Mouse (Mus musculus) liver, embryonic 13.5 days (tissue): Measurements from ENCODE around the gene Osbpl9. TPM values are rescaled to one million over a fixed set of nuclear protein-coding genes. Genes with fewer than 3 reads are reported as not detected.
A peak's percentile ranks its signal among the peaks of the same experiment; 100 is the strongest.

ENCODE experiments used
- ATAC-seq: fragments of 200-750 bp; cut with Nextera tagmentation; 2 replicates; pipeline ENCODE4 v1.8.0; 2017; ENCODE audit warnings: low read depth, mild to moderate bottlenecking, moderate number of reproducible peaks, moderate library complexity
- DNase-seq: peaks from one replicate; pipeline ENCODE4 v3.0.0; 2022
- H3K27ac ChIP-seq: fragments of 300-500 bp; sonication (generic); 2 replicates; pipeline ENCODE4 v1.5.1; 2015; ENCODE audit warnings: moderate library complexity, mild to moderate bottlenecking, inconsistent platforms
- H3K27me3 ChIP-seq: fragments of 300-500 bp; sonication (generic); 2 replicates; pipeline ENCODE4 v1.6.1; 2015; ENCODE audit warnings: mild to moderate bottlenecking, inconsistent platforms
- H3K36me3 ChIP-seq: fragments of 300-500 bp; sonication (generic); 2 replicates; pipeline ENCODE4 v1.6.1; 2015; ENCODE audit warnings: mild to moderate bottlenecking, inconsistent platforms
- H3K4me1 ChIP-seq: fragments of 300-500 bp; sonication (generic); replicated peaks from 2 replicates; pipeline ENCODE4 v1.6.1; 2015; ENCODE audit warnings: inconsistent platforms
- H3K4me2 ChIP-seq: fragments of 300-500 bp; sonication (generic); 2 replicates; pipeline ENCODE4 v1.6.1; 2015; ENCODE audit warnings: inconsistent platforms, mild to moderate bottlenecking, moderate library complexity
- H3K4me3 ChIP-seq: fragments of 300-500 bp; sonication (generic); replicated peaks from 2 replicates; pipeline ENCODE4 v1.5.1; 2015; ENCODE audit warnings: mild to moderate bottlenecking, inconsistent platforms
- H3K9ac ChIP-seq: fragments of 300-500 bp; sonication (generic); 2 replicates; pipeline ENCODE4 v1.6.1; 2015; ENCODE audit warnings: mild to moderate bottlenecking, inconsistent platforms
- H3K9me3 ChIP-seq: fragments of 300-500 bp; sonication (generic); replicated peaks from 2 replicates; pipeline ENCODE4 v1.6.1; 2016; ENCODE audit warnings: inconsistent platforms
- WGBS: fragments of 180-500 bp; shearing (Covaris S2); methylation state at CpG from one replicate; pipeline ENCODE4 v1.1.7; 2015; ENCODE audit not compliant: insufficient replicate concordance; 5-methylcytosine and 5-hydroxymethylcytosine counted together
- polyA plus RNA-seq: library from polyadenylated mRNA; unstranded; fragments of >200 nt; fragmentation: Nextera tagmentation; extraction: Ambion mirVana; gene quantifications from 2 replicates; pipeline ENCODE4 v1.2.1, GENCODE M21; 2015

The Osbpl9 gene
- polyA plus RNA-seq, 1 experiment from 2014 or later: 28.1 TPM

GRCm38 (mm10) chr4:109203931-109204330 is 1.9 kb upstream of the Osbpl9 start:
- DNase-seq (no peak), ATAC-seq (no peak)
- H3K27me3 ChIP-seq: no peaks in the 10 kb centered on the region
- no peak overlapping the region for H3K27ac ChIP-seq
- H3K4me2 ChIP-seq: no peak overlapping the region
- no peak overlapping the region for H3K9ac ChIP-seq
- H3K4me1 ChIP-seq: peaks cover 24% of the 10 kb centered on the region
- H3K36me3 ChIP-seq: no peaks in the 10 kb centered on the region
- no peaks in the 10 kb centered on the region for H3K9me3 ChIP-seq
- H3K4me3 ChIP-seq: no peak overlapping the region
- WGBS: 71% methylated on average over 1 of the region's 1 CpGs

- ATAC-seq: no peak
- H3K27ac ChIP-seq: no peak overlapping the region
- no peaks in the 10 kb centered on the region for H3K9me3 ChIP-seq
- 87% methylated on average over 4 of the region's 4 CpGs for WGBS
- no peak overlapping the region for H3K9ac ChIP-seq
- no peak overlapping the region for H3K4me3 ChIP-seq
- no peaks in the 10 kb centered on the region for H3K36me3 ChIP-seq
- H3K27me3 ChIP-seq: no peaks in the 10 kb centered on the region
- DNase-seq: no peak
- H3K4me2 ChIP-seq: no peak overlapping the region
- peaks cover 14% of the 10 kb centered on the region for H3K4me1 ChIP-seq
Observed at GRCm38 (mm10) chr4:109199069-109199468, 3.0 kb downstream of the Osbpl9 start.

DNA sequence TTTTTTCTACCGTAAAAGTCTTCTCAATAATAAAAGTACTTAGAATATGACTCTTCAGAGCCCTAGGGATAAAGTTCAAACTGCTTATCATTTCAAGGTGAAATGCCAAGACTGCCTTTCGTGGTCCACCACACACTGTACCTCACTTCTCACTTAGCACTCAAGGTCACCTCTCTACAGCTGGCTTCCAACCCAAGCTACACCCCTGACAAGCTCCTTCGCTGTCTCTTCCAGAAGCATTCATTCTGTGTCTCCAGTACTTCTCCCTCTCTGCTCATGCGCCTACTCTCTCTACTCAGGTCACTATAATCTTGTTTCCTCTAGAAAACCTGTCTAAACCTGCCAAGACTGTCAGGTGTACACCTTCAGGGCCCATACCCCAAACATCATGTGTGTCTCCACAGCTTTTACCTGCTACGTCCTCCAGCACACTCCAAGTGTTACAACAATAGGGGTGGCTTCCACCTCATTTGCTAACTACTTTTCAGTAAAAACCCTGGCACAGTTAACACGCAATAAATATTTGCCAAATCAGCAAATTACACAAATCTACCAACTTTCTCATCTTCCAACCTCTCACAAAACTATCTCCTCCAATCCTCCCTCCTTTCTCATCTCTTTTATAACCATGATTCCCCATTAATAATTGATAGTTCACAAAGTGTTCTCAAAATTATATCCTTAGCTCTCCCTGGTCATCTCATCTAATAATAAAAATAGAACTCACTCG is 6.0 kb downstream of the Osbpl9 start:
- H3K4me1 ChIP-seq: peaks cover 7% of the 10 kb centered on the region
- DNase-seq (no peak), ATAC-seq (no peak)
- H3K4me3 ChIP-seq: no peak overlapping the region
- 70% methylated on average over 7 of the region's 7 CpGs for WGBS
- H3K4me2 ChIP-seq: no peak overlapping the region
- no peaks in the 10 kb centered on the region for H3K9me3 ChIP-seq
- no peak overlapping the region for H3K27ac ChIP-seq
- H3K27me3 ChIP-seq: no peaks in the 10 kb centered on the region
- H3K9ac ChIP-seq: no peak overlapping the region
- H3K36me3 ChIP-seq: no peaks in the 10 kb centered on the region

DNA sequence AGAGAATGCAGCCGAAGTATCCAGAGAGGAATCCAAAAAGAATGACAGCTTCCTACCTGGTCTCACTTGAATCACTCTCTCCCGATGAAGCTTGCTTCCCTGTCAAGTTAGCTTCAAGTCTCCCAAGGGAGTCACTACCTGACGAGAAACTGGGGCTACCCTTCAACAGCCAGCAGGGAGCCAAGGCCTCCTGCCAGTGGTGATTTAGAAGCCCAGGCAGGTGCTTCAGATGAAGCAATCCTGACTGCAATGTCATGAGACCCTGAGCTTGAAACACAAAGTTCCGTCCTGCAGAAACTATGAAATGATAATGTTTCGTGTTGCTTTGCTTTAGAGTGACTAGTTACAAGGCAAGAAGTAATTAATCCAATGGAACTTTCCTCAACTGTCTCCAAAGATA is 8.2 kb downstream of the Osbpl9 start:
- Histone ChIP-seq H3K4me1 (no peaks in the 10 kb centered on the region), H3K27ac (no peak overlapping the region), H3K9me3 (no peaks in the 10 kb centered on the region), H3K9ac (no peak overlapping the region), H3K27me3 (no peaks in the 10 kb centered on the region), H3K4me2 (no peak overlapping the region), H3K4me3 (no peak overlapping the region), H3K36me3 (no peaks in the 10 kb centered on the region)
- ATAC-seq: no peak
- WGBS: 70% methylated on average over 5 of the region's 5 CpGs
- no peak for DNase-seq

GRCm38 (mm10) chr4:109191598-109191997 is 10.5 kb downstream of the Osbpl9 start:
- H3K4me3 ChIP-seq: no peak overlapping the region
- no peak overlapping the region for H3K27ac ChIP-seq
- H3K27me3 ChIP-seq: no peaks in the 10 kb centered on the region
- no peak overlapping the region for H3K9ac ChIP-seq
- WGBS: 74% methylated on average over 10 of the region's 10 CpGs
- DNase-seq: no peak
- H3K9me3 ChIP-seq: no peaks in the 10 kb centered on the region
- H3K4me1 ChIP-seq: no peaks in the 10 kb centered on the region
- no peak for ATAC-seq
- no peaks in the 10 kb centered on the region for H3K36me3 ChIP-seq
- no peak overlapping the region for H3K4me2 ChIP-seq

- Histone ChIP-seq H3K9me3 (no peaks in the 10 kb centered on the region), H3K36me3 (no peaks in the 10 kb centered on the region), H3K9ac (no peak overlapping the region), H3K4me1 (no peaks in the 10 kb centered on the region), H3K27ac (no peak overlapping the region), H3K4me2 (no peak overlapping the region), H3K27me3 (no peaks in the 10 kb centered on the region), H3K4me3 (no peak overlapping the region)
- no peak for ATAC-seq
- no peak for DNase-seq
- 76% methylated on average over 8 of the region's 8 CpGs for WGBS
Observed at GRCm38 (mm10) chr4:109185616-109186405, 16.3 kb downstream of the Osbpl9 start.

DNA sequence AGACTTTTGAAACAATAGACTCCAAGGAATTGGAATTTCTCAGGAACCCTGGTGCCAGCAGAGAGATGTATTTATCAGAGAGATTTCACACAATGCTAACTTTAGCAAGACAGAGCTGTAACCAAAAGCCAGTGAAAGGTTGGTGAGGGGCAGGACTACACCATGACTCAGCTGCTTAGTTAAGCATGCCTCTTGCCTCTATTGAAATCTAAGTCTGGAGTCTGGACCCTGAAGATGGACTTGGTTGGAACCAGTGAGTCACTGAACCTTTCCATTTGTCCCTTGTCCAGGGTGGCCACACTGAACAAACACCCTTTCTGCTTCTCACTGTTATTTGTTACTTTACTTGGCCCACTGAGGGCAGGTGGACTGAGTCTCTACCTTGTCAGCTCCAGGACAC is 26.4 kb downstream of the Osbpl9 start:
- ATAC-seq: no peak
- Histone ChIP-seq H3K9me3 (no peaks in the 10 kb centered on the region), H3K27ac (no peak overlapping the region)

DNA sequence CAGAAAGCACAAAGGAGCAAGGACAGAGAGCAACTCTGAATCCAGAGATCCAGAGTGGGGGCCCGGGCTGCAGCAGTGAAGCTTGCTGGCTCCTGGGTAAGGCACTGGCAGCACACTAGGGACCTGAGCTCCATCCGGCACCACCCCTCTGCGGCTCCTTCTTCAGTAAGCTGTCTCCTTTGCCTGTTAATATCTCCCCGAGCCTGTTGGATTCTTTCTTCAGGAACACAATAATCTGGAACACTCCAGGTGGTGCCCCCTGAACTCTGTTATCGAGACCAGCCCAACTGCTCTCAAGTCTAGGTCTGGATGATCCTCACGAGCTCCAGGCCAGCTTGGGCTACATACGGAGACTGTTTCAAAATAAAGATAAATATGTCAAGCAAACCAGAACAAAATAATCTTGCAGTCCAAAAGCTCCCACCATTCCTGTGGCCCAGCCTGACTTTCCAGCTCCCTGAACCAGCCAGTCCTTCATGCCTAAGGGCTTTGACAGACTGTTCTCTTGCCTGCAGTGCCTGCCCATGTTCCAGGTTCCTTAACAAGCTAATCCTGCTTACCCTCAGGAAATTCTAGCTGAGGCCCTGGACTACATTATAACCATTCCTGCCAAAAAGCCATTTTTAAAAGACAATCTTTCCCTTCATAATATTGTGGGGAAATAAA is 28.2 kb downstream of the Osbpl9 start:
- Histone ChIP-seq H3K36me3 (no peaks in the 10 kb centered on the region), H3K4me1 (no peaks in the 10 kb centered on the region; the same call in 1 of the 2 replicates), H3K9me3 (no peaks in the 10 kb centered on the region), H3K9ac (no peak overlapping the region), H3K27ac (no peak overlapping the region), H3K27me3 (no peaks in the 10 kb centered on the region), H3K4me3 (no peak overlapping the region), H3K4me2 (no peak overlapping the region)
- WGBS: 64% methylated on average over 7 of the region's 7 CpGs
- DNase-seq: no peak
- no peak for ATAC-seq

More for the DNA sequence above, 26.4 kb downstream of the Osbpl9 start:
- no peaks in the 10 kb centered on the region for H3K27me3 ChIP-seq
- H3K4me2 ChIP-seq: no peak overlapping the region
- H3K36me3 ChIP-seq: no peaks in the 10 kb centered on the region
- no peak for DNase-seq
- H3K4me3 ChIP-seq: no peak overlapping the region
- H3K4me1 ChIP-seq: no peaks in the 10 kb centered on the region; the same call in 1 of the 2 replicates
- H3K9ac ChIP-seq: no peak overlapping the region

DNA sequence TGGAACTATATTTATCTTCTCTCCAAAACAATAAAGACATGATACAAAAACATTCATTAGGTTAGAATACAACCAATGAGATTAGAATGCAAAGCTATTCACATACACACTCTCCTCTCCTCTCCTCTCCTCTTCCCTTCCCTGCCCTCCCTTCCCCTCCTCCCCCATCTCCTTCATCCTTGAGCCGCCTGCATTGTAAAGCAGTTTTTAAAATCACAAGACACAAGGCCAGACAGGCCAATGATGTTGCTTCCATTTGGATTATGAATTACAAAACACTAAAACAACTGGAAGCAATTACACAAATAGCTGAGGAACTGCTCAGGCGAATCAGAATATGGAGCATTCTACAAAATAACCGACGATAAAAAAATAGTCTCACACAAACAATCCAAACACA is 28.7 kb downstream of the Osbpl9 start:
- Histone ChIP-seq H3K4me1 (no peaks in the 10 kb centered on the region; the same call in 1 of the 2 replicates), H3K4me2 (no peak overlapping the region), H3K27me3 (no peaks in the 10 kb centered on the region), H3K9ac (no peak overlapping the region), H3K4me3 (no peak overlapping the region), H3K36me3 (no peaks in the 10 kb centered on the region), H3K27ac (no peak overlapping the region), H3K9me3 (no peaks in the 10 kb centered on the region)
- 81% methylated on average over 4 of the region's 4 CpGs for WGBS
- ATAC-seq: no peak
- DNase-seq: no peak

DNA sequence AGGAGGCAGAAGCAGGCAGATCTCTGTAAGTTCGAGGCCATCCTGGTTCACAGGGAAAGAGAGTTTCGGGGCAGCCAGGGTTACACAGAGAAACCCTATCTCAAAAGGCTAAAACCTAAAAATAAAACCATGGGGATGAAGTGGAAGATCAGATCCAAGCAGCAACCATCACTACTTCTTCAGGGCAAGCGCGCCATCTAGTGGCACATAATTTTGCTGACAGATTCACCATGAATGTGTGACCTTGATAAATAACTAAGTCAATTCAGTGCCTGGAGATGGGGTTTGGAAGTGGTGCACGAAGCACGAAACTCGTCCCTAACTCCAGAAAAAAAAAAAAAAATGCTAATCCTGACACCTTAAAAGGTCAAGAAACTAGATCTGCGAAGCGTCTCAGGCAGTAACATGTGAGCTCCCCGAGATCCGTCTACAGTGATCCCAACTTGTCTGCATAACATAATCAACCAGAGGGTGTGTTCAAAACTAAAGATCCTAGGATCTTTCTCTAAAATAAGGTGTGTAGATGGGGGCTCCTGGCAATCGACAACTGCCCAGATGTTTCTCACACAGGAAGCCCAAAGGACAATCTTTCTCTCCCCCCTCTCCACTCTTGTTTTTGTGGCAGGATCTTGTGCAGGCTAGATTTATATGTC is 36.4 kb downstream of the Osbpl9 start:
- H3K27me3 ChIP-seq: no peaks in the 10 kb centered on the region
- no peak overlapping the region for H3K4me3 ChIP-seq
- WGBS: 31% methylated on average over 12 of the region's 12 CpGs
- H3K27ac ChIP-seq: no peak overlapping the region
- peak; percentile 56 for DNase-seq
- H3K4me1 ChIP-seq: no peaks in the 10 kb centered on the region
- no peak for ATAC-seq
- H3K9me3 ChIP-seq: no peaks in the 10 kb centered on the region
- no peaks in the 10 kb centered on the region for H3K36me3 ChIP-seq
- no peak overlapping the region for H3K9ac ChIP-seq
- no peak overlapping the region for H3K4me2 ChIP-seq
